Mouse (Mus musculus) ovary, adult 2 months (tissue): ENCODE measurements around the gene Gm10354. TPM values are rescaled to one million over a fixed set of nuclear protein-coding genes. Genes with fewer than 3 reads are reported as not detected.

Experiments
- polyA plus RNA-seq: library from polyadenylated mRNA; depleted of rRNA; stranded (reverse); fragments of >200 nt; gene quantifications from 2 replicates; pipeline ENCODE4 v1.2.3, GENCODE M21; 2012; rRNA removed

Gm10354 gene
- not detected in 2 replicates for polyA plus RNA-seq

GRCm38 (mm10) chr5:14978835-14979234, at the start of gene Gm10354:
Gene Gm10354, minus strand, starts transcription at chr5:14978935.

GRCm38 (mm10) chr5:14938329-14938728, 40.4 kb downstream of the Gm10354 start, which contains the start of gene Speer4e:
Gene Speer4e, minus strand, starts transcription at chr5:14938429.

Other genes with a start within 250 kb of the Gm10354 start
- gene Gm9758, start 64.0 kb downstream of the Gm10354 start, polyA plus RNA-seq = not detected in 2 replicates
- gene Speer4e, start 40.5 kb downstream of the Gm10354 start, polyA plus RNA-seq = not detected in 2 replicates
- gene Gm17019, start 54.1 kb upstream of the Gm10354 start, polyA plus RNA-seq = not detected in 2 replicates